Mouse (Mus musculus) kidney, adult 18-20 months (tissue): ENCODE results near the gene Taf6.
"Not testable (repeated sequence)": the region's sequence is repeated elsewhere in the genome, so short reads cannot be mapped to it uniquely, and the experiment has no call there.

Experiments
- DNase-seq: peaks from one replicate; pipeline ENCODE4 v3.0.0; 2021

Gene Taf6

GRCm38 (mm10) chr5:138186950-138187638, at the start of gene Taf6, which contains the start of gene Cnpy4:
TSS of gene Taf6 (minus strand) at chr5:138187451.
TSS of gene Cnpy4 (plus strand) at chr5:138187485.
- DNase-seq: peak; percentile 86

- no peak for DNase-seq
These were observed 47.0 kb upstream of the Taf6 start for GRCm38 (mm10) chr5:138234224-138234623.

GRCm38 (mm10) chr5:138233778-138234177, 46.5 kb upstream of the Taf6 start:
- DNase-seq: no peak

GRCm38 (mm10) chr5:138229511-138229910, 42.3 kb upstream of the Taf6 start:
- DNase-seq: no peak

- peak; percentile 60 for DNase-seq
These were observed 40.8 kb upstream of the Taf6 start for GRCm38 (mm10) chr5:138228026-138228425.

GRCm38 (mm10) chr5:138227367-138227766, 40.1 kb upstream of the Taf6 start:
- DNase-seq: no peak

GRCm38 (mm10) chr5:138226491-138226890, 39.2 kb upstream of the Taf6 start:
- DNase-seq: no peak

- DNase-seq: no peak
These were observed 38.4 kb upstream of the Taf6 start, which contains the start of gene Nxpe5 for GRCm38 (mm10) chr5:138225700-138226099. TSS of gene Nxpe5 (plus strand) at chr5:138225898.

- DNase-seq: no peak
These were observed 36.0 kb upstream of the Taf6 start for GRCm38 (mm10) chr5:138223287-138223686.

- DNase-seq: peak; percentile 90
These were observed 34.9 kb upstream of the Taf6 start for GRCm38 (mm10) chr5:138222111-138222510.

- DNase-seq: no peak
These were observed 32.6 kb upstream of the Taf6 start for GRCm38 (mm10) chr5:138219864-138220263.

GRCm38 (mm10) chr5:138216632-138217031, 29.4 kb upstream of the Taf6 start:
- DNase-seq: not testable (repeated sequence)

- no peak for DNase-seq
These were observed 20.6 kb upstream of the Taf6 start for GRCm38 (mm10) chr5:138207873-138208272.

- DNase-seq: no peak
These were observed 20.0 kb upstream of the Taf6 start for GRCm38 (mm10) chr5:138207253-138207652.

- DNase-seq: no peak
These were observed 14.8 kb upstream of the Taf6 start for GRCm38 (mm10) chr5:138202086-138202485.

GRCm38 (mm10) chr5:138199576-138199975, 12.3 kb upstream of the Taf6 start:
- DNase-seq: no peak

GRCm38 (mm10) chr5:138195463-138195862, 8.2 kb upstream of the Taf6 start:
- no peak for DNase-seq

- no peak for DNase-seq
These were observed 7.6 kb upstream of the Taf6 start for GRCm38 (mm10) chr5:138194755-138195345.

GRCm38 (mm10) chr5:138193771-138194727, 6.8 kb upstream of the Taf6 start, which contains the start of gene Mblac1:
TSS of gene Mblac1 (plus strand) at chr5:138194314.
- DNase-seq: peak; percentile 90

- peak; percentile 70 for DNase-seq
These were observed 533 bp upstream of the Taf6 start for GRCm38 (mm10) chr5:138187661-138188306.

GRCm38 (mm10) chr5:138173217-138173616, 14.0 kb downstream of the Taf6 start:
- no peak for DNase-seq

GRCm38 (mm10) chr5:138171695-138172491, 15.4 kb downstream of the Taf6 start, which contains the start of the genes Ap4m1 and Mcm7:
TSS of gene Ap4m1 (plus strand) at chr5:138172002.
TSS of gene Mcm7 (minus strand) at chr5:138172422.
- peak; percentile 99 for DNase-seq
